Mouse (Mus musculus): ENCODE measurements around the gene Diras1. TPM values are rescaled to one million over a fixed set of nuclear protein-coding genes. Genes with fewer than 3 reads are reported as not detected.
"Not testable (repeated sequence)": the region's sequence is repeated elsewhere in the genome, so short reads cannot be mapped to it uniquely, and the experiment has no call there.

Diras1 gene
- total RNA-seq (2021): under 1 TPM in 1 of 2 experiments, not detected in 1; 0.07 TPM
- long read RNA-seq, experiment 1: 0 reads
- long read RNA-seq, experiment 2, partial matches to known transcripts: 0 of 1 reads
- long read RNA-seq, experiment 2, other reads (novel, unspliced or antisense): 0 of 1 reads

DNA sequence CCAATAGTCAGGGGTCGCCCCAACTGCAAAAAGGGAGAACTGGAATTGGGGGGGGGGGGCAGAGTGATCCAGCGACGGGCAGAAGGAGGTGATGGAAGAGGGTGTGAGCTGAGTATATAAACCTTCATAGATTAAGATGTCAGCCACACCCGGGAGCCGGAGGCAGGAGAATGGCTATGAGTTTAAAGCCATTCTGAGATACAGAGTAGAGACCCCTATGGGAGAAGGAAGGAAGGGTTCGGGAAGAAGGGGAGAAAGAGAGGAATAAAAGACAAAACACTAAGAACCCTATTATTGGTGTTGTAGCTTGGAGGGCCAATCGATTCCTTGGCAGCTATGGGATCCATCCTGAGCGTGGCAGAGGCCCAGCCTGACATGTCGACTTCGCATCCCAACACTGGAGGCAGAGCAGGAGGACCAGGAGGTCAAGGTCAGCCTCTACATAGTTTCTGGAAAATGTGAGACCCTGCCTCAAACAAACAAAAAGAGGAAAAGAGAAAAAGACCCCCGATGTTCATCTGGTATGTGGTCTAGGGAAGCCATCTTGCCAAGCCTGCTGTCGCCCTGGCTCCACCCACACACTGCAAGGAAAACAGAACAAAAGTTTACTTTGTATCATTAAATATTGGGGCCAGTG, at the start of gene Diras1:
Diras1 (minus strand) TSS at position 24 of the 637 bp plus-strand sequence.
- no peak for DNase-seq (ENCODE audit: low spot score)

DNA sequence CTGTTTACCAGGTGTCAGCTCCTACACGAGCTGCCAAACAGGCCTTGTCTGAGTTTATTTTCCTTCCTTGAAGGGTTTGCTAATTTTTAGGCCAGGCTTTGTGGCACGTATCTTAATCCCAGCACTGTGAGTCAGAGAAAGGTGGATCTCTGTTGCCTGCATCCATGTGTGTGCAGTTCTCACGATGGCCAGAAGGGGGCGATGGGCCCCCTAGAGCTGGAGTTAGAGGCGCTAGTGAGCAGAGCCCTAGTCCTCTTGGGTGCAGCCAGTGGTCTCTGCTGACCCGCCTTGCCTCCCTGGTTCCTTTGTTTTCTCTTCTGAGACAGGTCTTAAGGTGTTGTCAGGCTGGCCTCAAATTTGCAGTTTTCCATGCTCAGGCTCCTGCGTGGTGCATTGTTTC, 48.0 kb upstream of the Diras1 start:
- no peak for DNase-seq (ENCODE audit: low spot score)

DNA sequence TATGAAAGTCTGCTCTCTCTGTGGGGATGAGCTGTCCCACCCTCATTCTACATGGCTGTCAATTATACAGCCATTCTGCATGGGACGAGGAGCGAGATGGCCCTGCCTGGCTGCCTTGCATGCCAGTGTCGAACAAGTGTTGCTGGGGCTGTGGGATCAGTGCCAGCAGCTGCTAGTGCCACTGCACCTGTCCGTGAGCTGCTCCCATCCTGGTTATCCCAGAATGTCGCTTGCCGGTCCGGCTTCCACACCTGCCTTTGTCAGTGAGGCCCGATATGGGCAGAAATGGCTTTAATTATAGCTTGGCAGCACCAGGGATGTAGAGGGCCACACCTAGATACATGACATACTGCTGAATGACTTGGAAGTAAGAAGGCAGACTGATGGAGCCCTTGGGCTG, 46.8 kb upstream of the Diras1 start:
- no peak for DNase-seq (ENCODE audit: low spot score)

DNA sequence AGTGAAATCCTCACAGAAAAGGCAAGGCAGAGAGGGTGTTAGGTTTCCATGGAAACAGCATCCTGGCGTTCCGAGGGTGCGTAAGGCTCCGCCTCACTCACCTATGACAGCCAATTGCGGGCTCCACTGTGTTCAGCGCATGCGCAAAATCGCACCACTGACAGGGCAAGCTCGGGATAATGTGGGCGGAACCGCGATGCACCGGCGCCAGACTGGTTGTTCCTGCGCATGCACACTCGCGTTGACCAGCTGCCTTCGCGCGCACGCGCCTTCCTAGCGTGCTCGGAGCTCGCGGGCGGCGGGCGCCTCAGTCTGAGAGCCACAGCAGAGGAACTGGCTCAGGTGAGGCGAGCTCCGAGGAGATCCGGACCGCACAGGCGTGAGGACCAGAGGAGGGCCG, 44.4 kb upstream of the Diras1 start, which contains the start of gene Thop1:
Thop1 (plus strand) TSS at position 200 of the 400 bp plus-strand sequence.
- DNase-seq (ENCODE audit: low spot score): peak; percentile 97

DNA sequence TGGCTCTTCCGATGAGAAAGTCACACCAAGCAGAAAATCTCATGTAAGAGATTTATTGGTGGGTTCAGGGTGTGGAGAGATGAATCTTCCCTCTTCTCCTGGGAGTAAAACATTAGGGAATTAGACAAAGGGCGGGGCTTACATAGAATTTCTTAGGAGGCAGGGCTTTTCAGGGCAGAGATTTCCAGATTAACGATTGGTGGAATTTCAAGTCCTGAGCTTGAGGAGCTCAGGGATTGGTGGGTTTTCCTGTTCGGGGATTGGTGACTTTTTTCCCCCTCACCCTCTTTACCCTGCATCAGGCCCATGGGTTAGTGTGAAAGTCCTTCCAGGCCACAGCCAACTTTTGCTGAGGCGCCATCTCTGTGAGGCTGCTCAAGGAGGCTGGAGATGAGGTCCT, 43.2 kb upstream of the Diras1 start:
- no peak for DNase-seq (ENCODE audit: low spot score)

DNA sequence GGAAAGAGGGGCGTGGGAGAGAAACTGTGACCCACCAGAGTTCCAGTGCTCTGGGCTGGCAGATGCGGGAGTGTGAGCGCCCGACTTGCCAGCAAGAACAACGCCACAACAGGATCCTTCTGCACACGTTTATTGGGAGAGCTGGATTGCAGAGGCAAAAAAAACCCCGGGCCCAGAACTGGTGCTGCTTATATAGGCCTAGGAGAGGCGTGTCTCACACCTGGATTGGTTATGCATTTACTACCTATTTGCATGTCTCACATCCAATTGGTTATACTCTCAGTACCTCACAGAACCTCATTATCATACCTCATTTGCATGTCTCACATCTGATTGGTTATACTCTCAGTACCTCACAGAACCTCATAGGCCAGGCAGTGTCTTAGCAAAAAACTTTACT, 39.1 kb upstream of the Diras1 start:
- not testable (repeated sequence) for DNase-seq (ENCODE audit: low spot score)

DNA sequence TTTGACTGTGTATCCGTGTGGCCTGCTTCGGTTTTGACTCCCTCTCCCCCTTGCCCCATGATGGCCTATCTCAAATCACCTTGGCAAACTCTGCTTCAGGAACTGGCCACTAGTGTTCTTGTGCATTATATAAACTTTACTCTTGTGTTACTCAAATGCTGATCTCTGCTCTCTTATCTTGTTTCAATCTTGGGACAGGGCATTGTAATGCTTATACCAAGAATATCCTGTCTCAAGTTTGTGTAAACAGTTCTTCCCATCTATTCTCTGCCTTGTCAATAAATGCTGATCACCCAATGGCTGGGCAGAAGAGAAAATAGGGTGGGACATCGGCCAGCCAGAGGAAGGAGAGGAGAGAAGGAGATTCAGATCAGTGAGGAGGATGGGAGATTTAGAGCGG, 37.2 kb upstream of the Diras1 start:
- no peak for DNase-seq (ENCODE audit: low spot score)

DNA sequence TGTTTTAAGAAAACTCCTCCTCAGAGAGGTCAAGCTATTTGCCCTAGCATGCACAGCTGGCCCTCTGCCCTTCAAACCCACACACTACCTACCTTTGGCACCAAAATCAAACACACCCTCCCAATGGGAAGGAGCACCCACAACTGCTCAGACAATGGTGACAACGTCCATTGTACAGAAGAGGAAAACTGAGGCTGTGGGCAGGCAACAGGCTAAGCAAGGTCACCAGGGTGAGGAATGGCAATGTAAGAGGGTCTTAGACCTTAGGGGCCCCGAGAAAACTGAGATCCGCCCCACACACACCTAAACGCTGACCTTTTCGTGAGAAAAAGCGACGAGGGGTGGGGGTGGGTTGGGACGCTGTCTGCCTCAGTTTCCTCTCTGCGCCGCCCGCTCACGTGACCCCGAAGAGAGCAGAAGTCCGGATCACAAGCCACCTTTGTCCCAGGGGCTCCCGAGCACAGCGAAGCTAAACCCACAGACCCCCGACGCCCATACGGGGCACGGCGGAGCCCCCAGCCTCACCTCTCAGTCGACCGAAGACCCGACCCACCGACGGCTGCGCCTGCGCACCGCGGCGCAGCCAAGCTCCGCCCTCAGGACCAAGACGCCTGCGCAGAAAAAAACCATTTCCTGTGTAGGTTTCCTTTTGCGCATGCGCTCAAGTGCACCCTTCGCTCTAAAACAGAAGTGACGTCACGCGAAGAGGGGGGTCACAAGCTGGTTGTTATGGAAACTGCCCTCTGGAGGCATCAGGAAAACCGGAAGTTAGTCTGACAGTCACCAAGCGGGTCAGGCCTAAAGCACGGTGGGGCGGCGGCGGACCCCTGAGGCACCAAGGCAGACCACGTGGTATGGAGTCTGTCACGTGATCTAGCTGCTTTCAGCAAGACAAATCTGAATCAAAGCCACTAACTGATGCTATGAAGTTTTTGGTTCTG, 34.4 kb upstream of the Diras1 start, which contains the start of gene Sgta:
Sgta (minus strand) TSS at position 579 of the 941 bp plus-strand sequence.
- peak; percentile 100 for DNase-seq (ENCODE audit: low spot score)

DNA sequence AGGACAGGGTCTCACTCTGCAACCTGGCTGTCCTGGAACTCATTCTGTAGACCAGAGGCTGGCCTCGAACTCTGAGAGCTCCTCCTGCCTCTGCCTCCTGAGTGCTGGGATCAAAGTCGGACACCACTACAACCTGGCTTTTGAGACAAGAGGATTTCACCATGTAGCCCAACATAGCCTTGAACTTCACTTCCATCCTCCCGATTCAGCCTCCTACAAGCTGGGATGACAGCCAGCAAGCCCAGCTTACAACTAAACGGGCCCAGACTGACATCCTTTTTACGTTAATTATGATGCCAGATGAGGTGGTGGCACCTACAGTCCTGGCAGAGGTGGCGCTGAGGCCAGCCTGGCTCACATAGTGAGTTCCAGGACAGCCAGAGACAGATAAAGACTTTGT, 33.4 kb upstream of the Diras1 start:
- no peak for DNase-seq (ENCODE audit: low spot score)

DNA sequence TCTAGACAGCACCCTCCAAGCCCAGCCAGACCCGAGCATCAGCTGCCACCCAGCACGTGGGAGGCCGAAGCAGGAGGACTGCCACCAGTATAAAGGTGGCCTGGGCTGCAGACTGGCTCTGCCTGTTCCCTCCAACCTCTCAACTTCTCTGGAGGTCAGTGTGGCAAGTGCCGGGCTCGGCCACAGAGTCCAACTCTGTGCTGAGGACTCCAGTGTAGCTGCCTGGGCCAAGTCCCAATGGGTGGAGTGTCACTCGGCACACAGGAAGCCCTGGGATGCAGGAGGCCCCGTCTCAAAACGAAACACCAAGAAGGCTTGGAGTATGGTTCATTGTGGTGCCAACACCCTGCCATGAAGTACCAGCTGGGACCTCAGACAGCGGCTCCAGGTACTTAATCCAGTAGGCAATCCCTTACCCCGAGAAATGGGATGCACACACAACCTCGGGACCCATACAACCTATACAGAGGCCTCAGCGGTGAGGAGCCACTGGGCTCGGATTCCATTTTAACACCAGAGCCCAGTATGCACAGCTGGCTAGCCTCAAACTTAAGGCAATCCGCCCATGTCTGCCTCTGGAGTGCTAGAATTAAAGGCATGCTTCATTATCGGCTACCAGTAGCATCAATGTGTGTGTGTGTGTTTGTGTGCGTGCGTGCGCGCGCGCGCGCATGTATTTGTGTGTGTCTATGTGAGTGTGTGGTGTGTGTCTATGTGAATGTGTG, 32.1 kb upstream of the Diras1 start:
- no peak for DNase-seq (ENCODE audit: low spot score)

DNA sequence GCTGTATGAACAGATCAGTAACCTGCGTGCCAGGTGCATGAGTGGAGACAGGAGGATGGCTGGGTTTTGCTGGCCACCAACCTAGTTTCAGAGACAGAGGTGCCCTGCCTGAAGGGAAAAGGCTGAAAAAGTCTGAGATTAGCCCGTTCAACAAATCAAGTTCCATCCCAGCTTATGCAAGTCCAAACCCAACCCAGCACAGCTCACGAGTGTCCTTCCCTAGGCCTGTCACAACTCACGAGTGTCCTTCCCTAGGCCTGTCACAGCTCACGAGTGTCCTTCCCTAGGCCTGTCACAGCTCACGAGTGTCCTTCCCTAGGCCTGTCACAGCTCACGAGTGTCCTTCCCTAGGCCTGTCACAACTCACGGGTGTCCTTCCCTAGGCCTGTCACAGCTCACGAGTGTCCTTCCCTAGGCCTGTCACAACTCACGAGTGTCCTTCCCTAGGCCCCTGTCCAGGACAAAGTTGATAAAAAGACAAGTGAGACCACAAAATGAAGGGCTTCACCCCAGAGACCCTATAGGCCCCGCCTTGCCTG, 30.4 kb upstream of the Diras1 start:
- not testable (repeated sequence) for DNase-seq (ENCODE audit: low spot score)

DNA sequence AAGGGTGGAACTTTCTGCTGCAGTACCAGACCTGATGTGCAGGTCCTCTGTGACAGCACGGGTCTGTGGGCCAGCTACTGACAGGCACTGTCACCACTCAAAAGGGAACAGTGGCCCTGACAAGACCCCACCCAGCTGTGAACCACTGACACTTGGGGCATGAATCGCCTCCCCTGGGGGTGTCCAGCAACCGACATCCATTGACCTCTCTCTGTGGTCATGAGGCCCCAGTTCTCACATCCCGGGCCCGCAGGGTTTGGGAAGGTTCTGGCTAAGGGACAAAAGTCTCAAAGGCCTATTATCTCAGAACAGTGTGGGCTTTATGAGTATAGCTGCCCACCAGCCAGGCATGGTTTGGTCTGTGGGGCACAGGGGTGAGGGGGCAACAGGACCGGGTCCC, 29.7 kb upstream of the Diras1 start:
- DNase-seq (ENCODE audit: low spot score): no peak

DNA sequence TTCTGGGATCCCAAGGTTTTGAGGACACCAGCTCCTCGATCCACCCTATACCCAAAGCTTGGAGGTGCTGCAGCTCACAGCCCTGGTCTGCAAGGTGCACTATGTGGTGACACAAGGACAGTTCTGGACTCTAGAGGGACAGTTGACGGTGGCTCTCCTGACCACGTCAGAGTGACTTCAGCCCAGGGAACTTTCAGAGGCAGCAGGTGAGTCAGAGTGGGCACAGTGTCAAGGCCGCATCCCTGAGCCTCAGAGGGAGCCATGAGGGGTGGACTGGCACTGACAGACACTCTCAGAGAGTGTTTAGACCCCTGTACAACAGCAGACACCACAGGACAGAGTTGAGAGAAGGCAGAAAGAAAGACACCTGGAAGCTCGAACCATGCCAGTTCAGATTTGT, 27.1 kb upstream of the Diras1 start:
- DNase-seq (ENCODE audit: low spot score): no peak

DNA sequence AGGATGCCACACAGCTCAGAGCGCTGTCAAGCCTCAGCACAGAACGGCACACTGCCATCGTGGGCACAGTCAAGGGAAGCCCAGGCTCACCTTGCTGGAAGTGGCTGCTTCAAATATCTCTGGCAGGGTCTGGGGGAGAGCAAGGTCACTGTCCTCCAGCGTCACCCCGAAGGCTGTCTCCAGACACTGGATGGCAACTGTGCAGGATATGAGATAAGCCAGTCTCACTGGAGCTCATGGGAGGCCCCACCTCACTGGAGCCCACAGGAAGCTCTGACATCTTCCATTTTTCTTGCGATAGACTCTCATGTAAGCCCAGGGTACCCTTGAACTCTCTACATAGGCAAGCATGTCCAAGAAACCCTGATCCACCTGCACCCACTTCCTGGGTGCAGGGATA, 25.7 kb upstream of the Diras1 start:
- no peak for DNase-seq (ENCODE audit: low spot score)

DNA sequence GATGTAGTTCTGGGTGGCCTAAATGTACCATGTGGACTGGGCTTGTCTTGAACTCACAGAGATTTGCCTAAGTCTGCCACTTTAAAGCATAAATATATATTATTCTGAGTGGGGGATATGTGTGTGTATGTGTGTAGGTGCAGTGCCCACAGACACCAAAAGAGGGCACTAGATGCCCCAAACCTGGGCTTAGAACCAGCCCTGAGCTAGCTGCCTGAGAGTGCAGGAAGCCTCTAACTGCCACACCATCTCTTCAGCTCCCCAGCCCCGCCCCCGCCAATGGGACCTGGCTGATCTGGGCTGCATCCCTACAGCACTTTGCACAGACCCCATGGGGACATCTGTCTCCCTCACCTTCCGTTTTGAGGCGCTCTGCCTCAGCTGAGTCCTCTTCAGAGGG, 25.2 kb upstream of the Diras1 start:
- DNase-seq (ENCODE audit: low spot score): no peak

DNA sequence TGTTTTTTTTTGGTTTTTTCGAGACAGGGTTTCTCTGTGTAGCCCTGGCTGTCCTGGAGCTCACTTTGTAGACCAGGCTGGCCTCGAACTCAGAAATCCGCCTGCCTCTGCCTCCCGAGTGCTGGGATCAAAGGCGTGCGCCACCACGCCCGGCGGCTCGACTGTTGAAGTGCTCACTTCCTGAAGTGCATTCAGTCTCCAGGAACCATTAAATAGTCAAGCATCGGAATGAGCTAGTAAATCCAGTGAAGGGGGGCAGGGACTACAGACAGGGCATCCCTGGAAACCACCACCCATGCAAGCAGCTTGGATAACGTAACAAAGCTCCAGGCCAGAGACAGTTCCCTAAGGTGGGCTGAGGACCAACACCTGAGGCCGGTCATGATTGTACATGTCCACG, 19.8 kb upstream of the Diras1 start:
- not testable (repeated sequence) for DNase-seq (ENCODE audit: low spot score)

DNA sequence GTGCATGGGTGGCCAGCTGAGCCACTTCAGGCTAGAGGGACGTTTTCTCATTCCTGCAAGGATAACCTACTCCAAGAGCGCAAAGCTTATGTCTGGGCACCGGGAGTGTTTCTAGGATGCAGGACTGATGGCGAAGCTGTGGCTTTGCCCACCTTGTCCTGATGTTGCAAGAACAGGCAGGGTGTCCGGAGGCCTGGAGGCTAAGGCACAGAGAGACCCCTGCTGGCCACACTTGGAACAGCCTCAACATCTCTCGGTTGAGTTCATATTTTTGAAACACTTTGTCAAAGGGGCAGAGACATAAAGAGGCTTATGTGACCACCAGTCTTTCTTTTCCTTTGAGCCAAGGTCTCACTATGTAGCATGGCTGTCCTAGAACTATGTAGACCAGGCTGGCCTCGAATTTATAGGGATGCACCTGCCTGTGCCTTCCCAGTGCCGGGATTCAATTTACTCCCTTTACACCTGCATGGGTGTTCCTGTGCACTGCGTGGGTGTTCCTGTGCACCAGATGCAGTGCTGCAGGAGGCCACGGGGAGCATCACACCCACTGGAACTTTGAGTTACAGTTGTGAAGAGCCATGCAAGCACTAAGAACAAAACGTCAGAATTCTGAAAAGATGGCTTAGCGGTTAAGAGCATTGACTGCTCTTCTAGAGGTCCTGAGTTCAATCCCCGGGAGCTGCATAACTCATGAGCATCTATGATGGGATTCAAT, 16.2 kb upstream of the Diras1 start:
- peak; percentile 67 for DNase-seq (ENCODE audit: low spot score)

DNA sequence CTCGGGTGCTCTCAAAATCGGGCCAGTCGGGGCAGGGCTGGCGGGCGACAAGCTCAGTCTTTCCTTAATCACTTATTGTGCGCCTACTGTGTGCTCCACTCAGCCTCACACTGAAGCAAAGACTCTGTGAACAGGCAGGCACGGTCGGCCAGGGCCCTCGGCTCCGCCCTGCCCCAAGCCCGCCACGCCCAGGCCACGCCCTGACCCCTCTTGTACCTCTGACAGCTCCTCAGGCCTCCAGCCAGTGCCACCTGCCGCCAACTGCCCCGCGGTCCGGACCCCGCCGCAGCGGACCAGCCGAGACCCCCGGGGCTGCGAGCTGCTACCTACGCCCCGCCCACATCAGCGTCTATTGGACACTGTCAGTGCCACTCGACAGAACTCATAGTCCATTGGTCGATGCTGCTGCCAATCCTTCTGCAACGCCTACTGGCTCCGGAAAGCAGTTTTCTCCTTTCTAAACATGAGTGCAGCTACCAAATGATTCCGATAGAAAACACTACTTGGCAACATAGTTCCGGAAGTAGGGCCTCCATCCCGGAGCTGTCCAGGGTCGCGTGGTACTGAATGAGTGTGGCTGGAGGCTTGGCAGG, 11.6 kb upstream of the Diras1 start, which contains the start of gene Slc39a3:
Slc39a3 (minus strand) TSS at position 439 of the 593 bp plus-strand sequence.
- DNase-seq (ENCODE audit: low spot score): peak; percentile 99

DNA sequence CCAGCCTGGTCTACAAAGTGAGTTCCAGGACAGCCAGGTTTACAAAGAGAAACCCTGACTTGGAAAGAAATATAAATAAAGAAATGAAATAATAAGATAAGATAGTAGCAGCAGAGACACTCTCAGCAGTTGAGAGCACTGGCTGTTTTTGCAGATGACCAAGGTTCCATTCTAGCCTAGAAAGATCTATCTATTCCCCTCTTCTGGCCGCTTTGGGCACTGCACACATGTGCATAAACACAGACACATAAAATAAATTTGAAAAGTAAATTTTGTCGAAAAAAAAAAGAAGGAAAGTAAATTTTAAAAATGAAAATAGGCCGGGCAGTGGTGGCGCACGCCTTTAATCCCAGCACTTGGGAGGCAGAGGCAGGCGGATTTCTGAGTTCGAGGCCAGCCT, 10.8 kb upstream of the Diras1 start:
- no peak for DNase-seq (ENCODE audit: low spot score)

DNA sequence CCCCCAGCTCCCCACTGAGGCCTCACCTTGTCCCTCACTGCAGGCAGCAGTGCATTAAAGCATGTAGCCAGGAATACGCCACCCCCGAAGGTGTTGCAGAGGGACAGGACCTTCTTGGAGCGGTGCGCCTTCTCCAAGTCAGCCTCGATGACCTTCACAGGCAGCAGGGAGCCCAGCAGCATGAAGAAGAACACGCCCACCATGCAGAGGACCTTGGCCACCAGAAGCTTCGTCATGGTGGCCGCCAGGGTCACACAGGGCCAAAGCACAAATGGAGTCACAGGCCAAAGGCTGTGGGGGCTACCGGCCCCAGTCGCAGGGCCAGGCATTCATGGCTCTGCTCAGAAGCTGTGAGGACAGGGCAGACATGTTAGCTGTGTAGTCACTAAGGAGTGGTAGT, 8.1 kb upstream of the Diras1 start:
- DNase-seq (ENCODE audit: low spot score): no peak
